Mouse (Mus musculus) urinary bladder, adult 2 months (tissue): ENCODE measurements around the gene Fas. TPM values are rescaled to one million over a fixed set of nuclear protein-coding genes. Genes with fewer than 3 reads are reported as not detected.

Experiments used
- DNase-seq: peaks from one replicate; pipeline ENCODE4 v3.0.0; 2022; ENCODE audit warnings: low spot score
- polyA plus RNA-seq: library from polyadenylated mRNA; depleted of rRNA; stranded (reverse); fragments of >200 nt; gene quantifications from 2 replicates; pipeline ENCODE4 v1.2.3, GENCODE M21; 2012; rRNA removed

Gene Fas
- polyA plus RNA-seq, 1 experiment = 15.6 TPM

- DNase-seq = no peak
Observed at GRCm38 (mm10) chr19:34369551-34369950, 79.1 kb downstream of the Fas start.

- no peak for DNase-seq
Observed at GRCm38 (mm10) chr19:34370397-34370796, 79.9 kb downstream of the Fas start.

Other genes starting within 250 kb of the Fas start
- gene Lipn, start 223.3 kb upstream of the Fas start, polyA plus RNA-seq = not detected in 2 replicates
- 0.01 and 0.06 TPM in 2 replicates for gene Lipm, start 189.7 kb upstream of the Fas start, polyA plus RNA-seq
- 22.2 and 24.8 TPM in 2 replicates for gene Ankrd22, start 124.6 kb upstream of the Fas start, polyA plus RNA-seq
- 10.9 and 11.2 TPM in 2 replicates for gene Stambpl1, start 98.4 kb upstream of the Fas start, polyA plus RNA-seq
- 9,918 and 11,190 TPM in 2 replicates for gene Acta2, start 35.1 kb upstream of the Fas start, polyA plus RNA-seq
- gene Ch25h, start 184.5 kb downstream of the Fas start, polyA plus RNA-seq = 6.3 and 6.7 TPM in 2 replicates
- 34.7 and 34.8 TPM in 2 replicates for gene Lipa, start 236.8 kb downstream of the Fas start, polyA plus RNA-seq